Mouse (Mus musculus) midbrain, embryonic 13.5 days (tissue): ENCODE measurements around the gene Sgsm1. TPM values are rescaled to one million over a fixed set of nuclear protein-coding genes. Genes with fewer than 3 reads are reported as not detected.
A peak's percentile ranks its signal among the peaks of the same experiment; 100 is the strongest.
"Not testable (repeated sequence)": the region's sequence is repeated elsewhere in the genome, so short reads cannot be mapped to it uniquely, and the experiment has no call there.

Source experiments
- ATAC-seq: fragments of 200-750 bp; cut with Nextera tagmentation; 2 replicates; pipeline ENCODE4 v1.8.0; 2017; ENCODE audit warnings: mild to moderate bottlenecking, moderate TSS enrichment, moderate library complexity
- H3K27ac ChIP-seq: fragments of 300-500 bp; sonication (generic); 2 replicates; pipeline ENCODE4 v1.5.1; 2015; ENCODE audit warnings: inconsistent platforms, mild to moderate bottlenecking, moderate library complexity
- H3K27me3 ChIP-seq: fragments of 300-500 bp; sonication (generic); 2 replicates; pipeline ENCODE4 v1.6.1; 2015; ENCODE audit warnings: mild to moderate bottlenecking, inconsistent platforms
- H3K36me3 ChIP-seq: fragments of 300-500 bp; sonication (generic); 2 replicates; pipeline ENCODE4 v1.6.1; 2015; ENCODE audit warnings: mild to moderate bottlenecking, inconsistent platforms
- H3K4me1 ChIP-seq: fragments of 300-500 bp; sonication (generic); replicated peaks from 2 replicates; pipeline ENCODE4 v1.6.1; 2015; ENCODE audit warnings: inconsistent platforms
- H3K4me2 ChIP-seq: fragments of 300-500 bp; sonication (generic); replicated peaks from 2 replicates; pipeline ENCODE4 v1.6.1; 2015; ENCODE audit warnings: moderate library complexity, mild to moderate bottlenecking, inconsistent platforms
- H3K4me3 ChIP-seq: fragments of 300-500 bp; sonication (generic); replicated peaks from 2 replicates; pipeline ENCODE4 v1.5.1; 2015; ENCODE audit warnings: mild to moderate bottlenecking, inconsistent platforms
- H3K9ac ChIP-seq: fragments of 300-500 bp; sonication (generic); replicated peaks from 2 replicates; pipeline ENCODE4 v1.6.1; 2015; ENCODE audit warnings: mild to moderate bottlenecking, inconsistent platforms
- H3K9me3 ChIP-seq: fragments of 300-500 bp; sonication (generic); 2 replicates; pipeline ENCODE4 v1.6.1; 2016; ENCODE audit warnings: mild to moderate bottlenecking, inconsistent platforms
- WGBS: fragments of 180-500 bp; shearing (Covaris S2); methylation state at CpG from one replicate; pipeline ENCODE4 v1.1.7; 2015; 5-methylcytosine and 5-hydroxymethylcytosine counted together
- polyA plus RNA-seq: library from polyadenylated mRNA; unstranded; fragments of >200 nt; fragmentation: Nextera tagmentation; extraction: Ambion mirVana; gene quantifications from 2 replicates; pipeline ENCODE4 v1.2.1, GENCODE M21; 2015

Sgsm1 gene
- polyA plus RNA-seq: 17.2 and 17.4 TPM in 2 replicates

- Histone ChIP-seq H3K9me3 (no peaks in the 10 kb centered on the region), H3K4me2 (peak within 1 kb of the TSS; percentile 81), H3K9ac (peak within 1 kb of the TSS; percentile 81), H3K4me1 (peaks cover 49% of the 10 kb centered on the region), H3K4me3 (peak within 1 kb of the TSS; percentile 55), H3K27me3 (peaks cover 19% of the 10 kb centered on the region), H3K36me3 (no peaks in the 10 kb centered on the region), H3K27ac (peak within 1 kb of the TSS; percentile 97)
- WGBS: 2% methylated on average over 48 of the region's 53 CpGs
- peak; percentile 62 for ATAC-seq
These were observed at the start of gene Sgsm1 for GRCm38 (mm10) chr5:113310377-113311003. TSS of gene Sgsm1 (minus strand) at chr5:113310786.

DNA sequence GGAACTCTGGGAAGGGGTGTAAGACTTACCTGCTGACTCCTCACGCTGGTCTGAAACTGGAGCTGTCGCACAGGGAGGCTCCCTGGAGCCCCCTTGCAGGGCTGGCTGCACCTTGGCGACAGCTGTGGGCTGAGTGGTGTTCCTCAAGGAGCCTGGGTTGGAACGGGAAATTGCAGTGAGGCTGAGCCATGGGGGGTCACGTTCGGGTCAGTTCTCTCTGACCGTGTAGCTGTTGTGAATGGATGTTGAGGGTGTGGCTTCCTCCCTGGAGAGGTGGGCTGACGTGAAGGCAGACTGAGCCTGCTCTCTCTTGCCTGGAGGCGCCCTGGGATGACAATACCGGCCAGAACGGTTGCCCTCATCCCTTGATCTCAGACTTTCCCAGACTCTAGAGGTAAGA lies 48.2 kb upstream of the Sgsm1 start:
- H3K4me2 ChIP-seq: no peak overlapping the region
- H3K4me3 ChIP-seq: no peak overlapping the region
- H3K27me3 ChIP-seq: peaks cover 28% of the 10 kb centered on the region
- H3K9me3 ChIP-seq: no peaks in the 10 kb centered on the region
- H3K4me1 ChIP-seq: peaks cover 21% of the 10 kb centered on the region
- no peak overlapping the region for H3K9ac ChIP-seq
- no peak overlapping the region for H3K27ac ChIP-seq
- no peak; the same call in 1 of the 2 replicates for ATAC-seq
- 7% methylated on average over 11 of the region's 11 CpGs for WGBS
- no peaks in the 10 kb centered on the region for H3K36me3 ChIP-seq

DNA sequence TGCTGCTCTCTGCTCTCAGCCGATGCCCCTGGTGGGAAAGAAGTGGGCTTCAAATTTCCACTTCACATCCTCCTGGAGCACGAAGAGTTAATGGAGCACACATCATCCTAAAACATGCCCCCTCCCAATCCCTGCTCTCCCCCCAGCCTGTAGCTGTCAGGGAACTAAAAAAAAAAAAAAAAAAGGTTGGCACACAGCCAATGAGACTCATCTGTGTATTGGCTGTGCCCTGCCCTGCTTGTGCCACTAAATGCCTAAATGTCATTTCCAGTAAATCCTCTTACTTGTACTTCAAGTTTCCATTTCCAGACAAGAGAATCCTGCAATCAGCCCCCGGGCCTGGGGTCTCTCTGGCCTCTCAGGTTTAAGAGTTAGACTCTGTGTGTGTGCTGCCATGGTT lies 47.1 kb upstream of the Sgsm1 start:
- H3K4me1 ChIP-seq: peaks cover 21% of the 10 kb centered on the region
- no peaks in the 10 kb centered on the region for H3K36me3 ChIP-seq
- H3K9ac ChIP-seq: no peak overlapping the region
- WGBS: 41% methylated on average over 3 of the region's 3 CpGs
- no peak overlapping the region for H3K4me3 ChIP-seq
- no peak for ATAC-seq
- H3K9me3 ChIP-seq: no peaks in the 10 kb centered on the region
- no peak overlapping the region for H3K4me2 ChIP-seq
- peaks cover 40% of the 10 kb centered on the region for H3K27me3 ChIP-seq
- no peak overlapping the region for H3K27ac ChIP-seq

DNA sequence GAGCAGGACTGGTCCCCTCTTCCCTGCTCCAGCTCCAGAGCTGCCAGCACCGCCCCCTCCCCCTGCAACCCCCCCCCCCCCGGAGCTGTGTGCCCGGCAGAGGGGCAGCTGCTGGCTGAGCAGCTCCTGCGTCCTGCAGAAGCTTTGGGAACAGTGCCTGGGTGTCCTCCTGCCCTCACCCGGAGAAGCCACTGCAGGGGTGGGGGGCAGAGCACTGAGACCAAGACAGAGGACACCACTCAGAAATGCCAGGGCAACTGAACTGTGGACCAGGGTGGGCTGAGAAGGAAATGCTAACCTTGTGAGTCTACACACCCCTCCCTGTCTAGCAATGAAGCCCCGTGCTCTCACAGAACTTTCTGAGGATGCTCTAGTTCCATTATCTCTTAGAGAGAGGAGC lies 46.6 kb upstream of the Sgsm1 start, which contains the start of gene Aym1:
Gene Aym1, plus strand, starts transcription at position 109 of the 400 bp plus-strand sequence.
- Histone ChIP-seq H3K9ac (no peak within 1 kb of the TSS), H3K27me3 (peaks cover 39% of the 10 kb centered on the region), H3K27ac (no peak within 1 kb of the TSS), H3K4me3 (no peak within 1 kb of the TSS), H3K9me3 (no peaks in the 10 kb centered on the region), H3K4me2 (no peak within 1 kb of the TSS), H3K4me1 (peaks cover 21% of the 10 kb centered on the region), H3K36me3 (no peaks in the 10 kb centered on the region)
- ATAC-seq: 0 out of 2 replicates have a peak, but pooled peaks have one; percentile 35
- WGBS: 33% methylated on average over 2 of the region's 6 CpGs

DNA sequence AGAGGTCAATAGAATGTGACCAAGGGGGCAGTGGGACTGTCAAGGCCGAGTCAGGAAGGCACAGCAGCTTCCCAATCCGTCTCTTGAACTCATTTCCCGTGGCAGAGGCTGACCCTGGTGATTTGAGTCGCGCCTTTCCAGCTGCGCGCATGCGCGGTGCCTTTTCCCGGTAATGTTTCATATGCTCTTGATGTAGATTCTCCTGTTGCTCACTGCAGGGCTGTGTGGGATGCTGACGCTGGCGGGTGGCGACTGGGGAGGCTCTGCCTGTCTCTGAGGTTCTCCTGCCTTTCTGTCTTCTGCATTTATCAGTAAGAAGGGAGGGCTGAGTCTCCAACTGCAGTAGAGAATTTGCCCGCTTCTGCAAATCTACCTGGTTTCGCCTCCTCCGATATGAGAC lies 43.7 kb upstream of the Sgsm1 start:
- Histone ChIP-seq H3K27me3 (peaks cover 48% of the 10 kb centered on the region), H3K4me3 (no peak overlapping the region), H3K27ac (no peak overlapping the region), H3K36me3 (no peaks in the 10 kb centered on the region), H3K9ac (no peak overlapping the region), H3K4me2 (no peak overlapping the region), H3K4me1 (peaks cover 41% of the 10 kb centered on the region), H3K9me3 (no peaks in the 10 kb centered on the region)
- WGBS: 57% methylated on average over 16 of the region's 16 CpGs
- ATAC-seq: no peak

DNA sequence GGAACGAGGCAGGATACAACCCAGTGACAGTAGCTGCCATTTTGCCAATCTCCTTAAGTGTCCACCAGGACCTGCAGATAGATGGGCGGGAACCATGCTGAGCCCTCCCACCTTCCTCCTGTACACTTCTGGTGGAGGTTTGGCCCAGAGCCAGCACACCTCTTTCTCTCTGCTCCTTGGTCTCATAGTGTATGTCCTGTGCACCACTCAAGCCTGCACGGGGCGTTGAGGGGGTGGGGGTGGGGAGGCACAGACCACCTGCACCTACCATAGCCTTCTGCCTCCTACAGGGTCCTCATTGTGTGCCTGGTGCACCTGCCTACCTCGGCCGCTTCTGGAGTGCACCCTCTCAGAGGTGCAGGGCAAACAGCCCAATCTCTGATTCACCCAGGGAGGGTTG lies 42.0 kb upstream of the Sgsm1 start:
- peaks cover 48% of the 10 kb centered on the region for H3K4me1 ChIP-seq
- 73% methylated on average over 6 of the region's 6 CpGs for WGBS
- H3K27ac ChIP-seq: no peak overlapping the region
- H3K4me2 ChIP-seq: no peak overlapping the region
- H3K9me3 ChIP-seq: no peaks in the 10 kb centered on the region
- no peak overlapping the region for H3K4me3 ChIP-seq
- H3K27me3 ChIP-seq: peaks cover 62% of the 10 kb centered on the region
- no peak overlapping the region for H3K9ac ChIP-seq
- no peak for ATAC-seq
- no peaks in the 10 kb centered on the region for H3K36me3 ChIP-seq

- Histone ChIP-seq H3K4me3 (no peak overlapping the region), H3K9me3 (no peaks in the 10 kb centered on the region), H3K4me2 (no peak overlapping the region), H3K36me3 (no peaks in the 10 kb centered on the region), H3K4me1 (peaks cover 42% of the 10 kb centered on the region), H3K27ac (no peak overlapping the region), H3K9ac (no peak overlapping the region), H3K27me3 (peaks cover 71% of the 10 kb centered on the region)
- ATAC-seq: no peak
- WGBS: 32% methylated on average over 3 of the region's 3 CpGs
These were observed 41.2 kb upstream of the Sgsm1 start for GRCm38 (mm10) chr5:113351768-113352167.

GRCm38 (mm10) chr5:113349810-113350209 lies 39.2 kb upstream of the Sgsm1 start:
- Histone ChIP-seq H3K9ac (no peak overlapping the region), H3K4me2 (no peak overlapping the region), H3K36me3 (no peaks in the 10 kb centered on the region), H3K9me3 (no peaks in the 10 kb centered on the region), H3K4me3 (no peak overlapping the region), H3K27ac (no peak overlapping the region; the same call in 1 of the 2 replicates), H3K27me3 (peaks cover 84% of the 10 kb centered on the region), H3K4me1 (peaks cover 51% of the 10 kb centered on the region)
- no peak for ATAC-seq
- 5% methylated on average over 7 of the region's 7 CpGs for WGBS

DNA sequence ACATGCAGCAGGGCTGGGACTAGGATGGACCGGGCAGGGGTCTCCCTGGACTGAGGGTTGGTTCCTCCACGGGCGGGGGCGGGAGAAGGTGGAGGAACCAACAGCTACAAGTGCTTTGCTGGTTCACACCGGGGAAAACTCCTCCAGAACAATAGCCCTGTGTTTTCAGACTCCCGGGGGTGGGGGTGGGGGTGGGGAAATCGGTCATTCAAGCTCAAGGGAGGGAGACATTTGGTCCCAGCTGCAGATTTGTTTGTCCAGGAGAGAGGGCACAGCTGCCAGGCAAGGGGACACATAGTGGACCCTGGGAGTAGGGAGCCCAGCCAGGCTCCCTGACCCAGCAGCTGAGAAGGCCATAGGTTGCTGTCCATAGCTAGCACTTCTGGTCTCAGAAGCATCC lies 38.6 kb upstream of the Sgsm1 start:
- Histone ChIP-seq H3K9me3 (no peaks in the 10 kb centered on the region), H3K36me3 (no peaks in the 10 kb centered on the region), H3K9ac (no peak overlapping the region), H3K4me2 (no peak overlapping the region), H3K27me3 (peaks cover 85% of the 10 kb centered on the region), H3K4me3 (no peak overlapping the region), H3K4me1 (peaks cover 54% of the 10 kb centered on the region), H3K27ac (no peak overlapping the region)
- ATAC-seq: no peak
- 2% methylated on average over 7 of the region's 7 CpGs for WGBS

DNA sequence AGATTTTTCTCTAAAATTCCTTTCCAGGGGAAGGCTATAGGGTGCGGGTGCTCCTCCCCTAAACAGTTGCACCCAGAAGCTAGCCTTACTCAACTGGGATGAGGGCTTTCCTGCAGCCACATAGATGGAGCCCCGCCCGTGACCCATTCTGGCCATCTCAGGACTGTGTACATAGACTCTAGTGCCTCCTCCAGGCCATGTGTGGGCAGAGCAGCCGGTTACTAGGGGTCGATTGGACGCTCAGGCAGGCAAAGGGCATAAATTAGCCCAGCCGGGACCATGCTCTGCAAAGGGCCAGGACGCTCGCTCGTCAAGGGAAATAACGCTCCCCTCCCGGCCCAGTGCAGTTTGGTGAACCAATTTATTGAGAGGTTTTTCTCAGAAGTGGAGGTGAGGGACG lies 38.0 kb upstream of the Sgsm1 start:
- H3K4me1 ChIP-seq: peaks cover 54% of the 10 kb centered on the region
- no peak overlapping the region for H3K4me3 ChIP-seq
- H3K27ac ChIP-seq: no peak overlapping the region
- no peaks in the 10 kb centered on the region for H3K9me3 ChIP-seq
- H3K9ac ChIP-seq: no peak overlapping the region
- 10% methylated on average over 13 of the region's 13 CpGs for WGBS
- no peak for ATAC-seq
- H3K36me3 ChIP-seq: no peaks in the 10 kb centered on the region
- H3K27me3 ChIP-seq: peaks cover 85% of the 10 kb centered on the region
- no peak overlapping the region for H3K4me2 ChIP-seq

DNA sequence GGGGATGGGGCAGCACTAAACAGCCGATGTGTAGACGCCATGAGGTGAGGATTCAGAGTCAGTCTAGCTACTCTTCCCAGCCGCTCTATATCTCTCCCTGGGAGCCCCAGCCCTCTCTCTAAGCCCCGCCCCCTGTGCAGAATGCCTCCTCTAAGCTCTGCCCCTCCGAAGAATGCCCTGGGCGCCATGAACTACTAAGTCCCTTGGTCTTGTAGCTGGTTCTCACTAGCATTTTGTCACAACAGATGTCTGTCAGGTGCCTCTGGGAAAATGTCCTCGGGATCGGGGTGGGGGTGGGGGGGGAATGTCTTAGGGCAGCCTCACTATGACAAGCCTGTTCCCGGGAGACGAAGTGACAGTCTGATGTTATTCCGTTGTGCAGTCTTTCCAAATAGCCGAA lies 37.0 kb upstream of the Sgsm1 start:
- no peak overlapping the region for H3K9ac ChIP-seq
- 24% methylated on average over 12 of the region's 12 CpGs for whole genome bisulfite sequencing
- H3K4me1 ChIP-seq: peaks cover 54% of the 10 kb centered on the region
- peaks cover 78% of the 10 kb centered on the region for H3K27me3 ChIP-seq
- no peak for ATAC-seq
- no peaks in the 10 kb centered on the region for H3K9me3 ChIP-seq
- H3K36me3 ChIP-seq: no peaks in the 10 kb centered on the region
- peak overlapping the region; percentile 11; the same call in 1 of the 2 replicates for H3K4me2 ChIP-seq
- no peak overlapping the region for H3K27ac ChIP-seq
- no peak overlapping the region for H3K4me3 ChIP-seq

GRCm38 (mm10) chr5:113346651-113347050 lies 36.1 kb upstream of the Sgsm1 start:
- H3K4me3 ChIP-seq, ATAC-seq, H3K9me3 ChIP-seq, H3K36me3 ChIP-seq, H3K9ac ChIP-seq, H3K4me2 ChIP-seq, H3K27ac ChIP-seq: not testable (repeated sequence)
- Histone ChIP-seq H3K27me3 (peaks cover 83% of the 10 kb centered on the region), H3K4me1 (peaks cover 49% of the 10 kb centered on the region)
- WGBS: 46% methylated on average over 6 of the region's 6 CpGs

DNA sequence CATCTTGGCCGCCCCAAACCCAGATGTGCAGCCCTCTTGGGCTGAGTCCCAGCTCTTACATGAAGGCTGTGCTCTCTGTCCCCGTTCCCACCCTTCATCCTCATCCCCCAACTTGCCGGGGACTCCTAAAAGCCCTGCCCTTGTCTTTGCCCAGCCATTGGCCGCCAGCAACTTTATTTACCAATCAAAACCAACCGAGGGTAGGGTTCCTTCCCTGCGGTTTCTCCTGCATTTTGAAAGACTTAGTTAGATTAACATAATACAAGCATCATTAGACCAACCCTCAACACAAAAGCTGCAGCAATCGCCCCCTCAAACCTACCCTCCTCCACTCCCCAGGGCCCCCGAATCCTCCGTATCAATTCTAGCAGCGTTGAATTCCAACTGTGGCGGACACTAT lies 35.2 kb upstream of the Sgsm1 start:
- no peak for ATAC-seq
- Histone ChIP-seq H3K4me1 (peaks cover 42% of the 10 kb centered on the region), H3K36me3 (no peaks in the 10 kb centered on the region)

More for the DNA sequence above, 35.2 kb upstream of the Sgsm1 start:
- H3K4me3 ChIP-seq: no peak overlapping the region
- H3K27me3 ChIP-seq: peaks cover 81% of the 10 kb centered on the region
- no peaks in the 10 kb centered on the region for H3K9me3 ChIP-seq
- H3K4me2 ChIP-seq: no peak overlapping the region
- no peak overlapping the region for H3K27ac ChIP-seq
- H3K9ac ChIP-seq: no peak overlapping the region
- 5% methylated on average over 11 of the region's 11 CpGs for WGBS
